Mouse (Mus musculus): ENCODE data around the gene C1qtnf6.

GRCm38 (mm10) chr15:78504816-78505215 lies 26.4 kb downstream of the C1qtnf6 start:
- TF ChIP-seq GATA1 (IDR thresholded peaks at IDR 0.05; ENCODE audit: borderline replicate concordance, low read length) (no peak), FLI1 (IDR thresholded peaks at IDR 0.05; ENCODE audit: low read length) (no peak)
